Mouse (Mus musculus): Measurements from ENCODE around the gene Lyrm4. TPM values are rescaled to one million over a fixed set of nuclear protein-coding genes. Genes with fewer than 3 reads are reported as not detected.

Gene Lyrm4
- polyA plus RNA-seq, 1 experiment from 2014 or later: 24.8 TPM

DNA sequence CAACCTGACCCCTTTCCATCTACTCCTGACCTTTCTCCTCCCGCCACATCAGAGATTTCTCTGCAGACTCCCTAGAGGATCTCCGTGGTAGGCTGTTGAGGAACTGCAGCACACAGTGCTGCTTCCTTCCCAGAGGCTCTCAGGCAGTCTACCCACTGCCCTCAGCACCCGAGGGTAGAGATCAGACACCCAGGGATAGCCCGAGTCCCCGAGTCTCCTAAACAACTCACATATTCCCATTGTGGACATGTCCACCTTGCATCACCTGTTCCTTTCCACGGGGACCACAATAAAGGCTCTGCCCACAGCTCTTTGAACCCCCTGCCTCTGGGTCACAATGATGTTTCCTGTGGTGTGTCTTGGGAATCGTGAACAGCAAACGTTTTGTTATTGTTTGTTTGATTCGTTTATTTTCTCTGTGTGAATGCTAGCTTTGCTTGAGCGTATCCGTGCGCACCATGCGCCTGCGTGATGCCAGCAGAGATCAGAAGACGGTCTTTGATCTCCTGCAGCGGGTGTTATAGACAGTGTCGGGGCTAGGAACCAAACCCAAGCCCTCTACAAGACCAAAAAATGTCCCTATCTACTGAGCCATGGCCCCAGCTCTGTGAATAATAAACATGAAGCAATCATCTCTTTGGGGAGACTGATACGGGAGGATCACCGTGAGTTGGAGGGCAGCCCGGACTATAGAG lies 170.5 kb downstream of the Lyrm4 start:
- Histone ChIP-seq H3K4me2 (ENCODE audit: low read depth, low read length) (no peak overlapping the region), H3K27ac (replicated peaks; ENCODE audit: low read depth, low read length) (no peak overlapping the region), H3K4me3 (ENCODE audit: low read depth, low read length) (no peak overlapping the region), H3K36me3 (ENCODE audit: control insufficient read depth, insufficient read depth, low read length) (no peaks in the 10 kb centered on the region), H3K27me3 (replicated peaks; ENCODE audit: control insufficient read depth, insufficient read depth, low read length) (no peaks in the 10 kb centered on the region), H3K9ac (ENCODE audit: low read depth, low read length) (no peak overlapping the region), H3K4me1 (ENCODE audit: control insufficient read depth, insufficient read depth, low read length) (no peaks in the 10 kb centered on the region), H3K9me3 (ENCODE audit: control insufficient read depth, low read length) (0 out of 2 replicates have a peak, but pooled peaks cover 5% of the 10 kb centered on the region)
- DNase-seq (ENCODE audit: low spot score): no peak
- ATAC-seq (ENCODE audit: low read depth): no peak
- 68% methylated on average over 20 of the region's 20 CpGs for WGBS

DNA sequence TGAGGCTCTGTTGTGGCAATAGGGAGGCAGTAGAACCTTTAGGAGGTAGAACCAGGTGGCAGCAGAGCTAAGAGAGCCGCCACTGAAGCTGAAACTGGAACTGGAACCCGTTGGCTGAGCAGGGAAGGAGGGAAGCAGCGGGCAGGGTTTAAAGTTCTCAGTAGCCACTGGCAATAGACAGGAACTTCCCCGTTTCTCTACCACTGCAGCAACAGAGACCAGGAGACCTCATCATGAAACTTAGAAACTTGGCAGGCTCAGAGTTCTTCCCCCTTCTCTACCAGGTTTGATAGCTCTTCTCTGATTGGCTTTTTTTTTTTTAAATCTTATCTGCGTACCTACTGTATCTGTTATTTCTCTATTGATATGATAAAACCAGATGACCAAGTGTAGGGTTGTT lies 176.4 kb downstream of the Lyrm4 start:
- Histone ChIP-seq H3K27me3 (replicated peaks; ENCODE audit: control insufficient read depth, insufficient read depth, low read length) (no peaks in the 10 kb centered on the region), H3K9ac (ENCODE audit: low read depth, low read length) (no peak overlapping the region), H3K4me3 (ENCODE audit: low read depth, low read length) (no peak overlapping the region), H3K27ac (replicated peaks; ENCODE audit: low read depth, low read length) (no peak overlapping the region), H3K36me3 (ENCODE audit: control insufficient read depth, insufficient read depth, low read length) (no peaks in the 10 kb centered on the region), H3K9me3 (ENCODE audit: control insufficient read depth, low read length) (no peaks in the 10 kb centered on the region), H3K4me2 (ENCODE audit: low read depth, low read length) (no peak overlapping the region), H3K4me1 (ENCODE audit: control insufficient read depth, insufficient read depth, low read length) (no peaks in the 10 kb centered on the region)
- 84% methylated on average over 5 of the region's 5 CpGs for WGBS
- ATAC-seq (ENCODE audit: low read depth) (no peak), DNase-seq (ENCODE audit: low spot score) (no peak)

DNA sequence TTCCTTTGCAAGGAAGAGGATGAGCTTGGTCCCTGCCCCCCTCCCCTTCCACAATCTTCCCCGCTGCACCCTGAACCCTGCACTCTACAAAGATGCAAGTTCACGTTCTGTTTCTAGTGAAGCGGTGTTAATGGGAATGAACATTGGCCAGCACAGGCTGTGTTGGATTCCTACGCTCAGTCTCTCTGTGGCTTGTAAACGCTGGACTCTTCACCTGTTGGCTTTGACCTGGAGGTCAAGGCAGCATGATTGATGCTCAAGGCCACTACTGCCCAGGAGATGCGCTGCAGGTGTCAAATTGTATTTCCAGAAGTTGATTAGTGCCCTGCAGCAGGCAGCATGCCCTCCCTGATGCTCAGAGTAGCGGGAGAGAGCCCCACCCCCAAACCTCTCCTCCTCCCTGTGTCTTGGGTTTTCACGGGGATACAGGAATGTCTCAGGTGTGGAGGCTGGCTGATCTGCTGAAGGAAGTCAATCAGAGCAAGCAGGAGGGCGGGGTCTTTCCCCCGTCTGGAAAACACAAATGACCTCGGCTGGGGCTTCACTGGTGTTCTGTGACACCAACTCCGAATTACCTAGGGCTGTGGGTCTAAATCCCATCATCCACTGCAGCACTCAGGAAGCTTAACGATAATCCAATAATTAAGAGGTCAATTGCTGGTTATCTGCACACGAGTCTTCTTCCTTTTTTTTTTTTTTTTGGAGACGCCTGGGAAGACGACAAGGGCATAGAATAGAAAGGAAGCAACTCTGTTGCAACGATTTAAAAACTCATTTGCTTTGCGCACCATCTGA lies 177.3 kb downstream of the Lyrm4 start:
- Histone ChIP-seq H3K4me1 (ENCODE audit: control insufficient read depth, insufficient read depth, low read length) (no peaks in the 10 kb centered on the region), H3K27me3 (replicated peaks; ENCODE audit: control insufficient read depth, insufficient read depth, low read length) (no peaks in the 10 kb centered on the region), H3K4me3 (ENCODE audit: low read depth, low read length) (no peak overlapping the region), H3K9me3 (ENCODE audit: control insufficient read depth, low read length) (peaks cover 5% of the 10 kb centered on the region), H3K36me3 (ENCODE audit: control insufficient read depth, insufficient read depth, low read length) (no peaks in the 10 kb centered on the region), H3K9ac (ENCODE audit: low read depth, low read length) (no peak overlapping the region), H3K4me2 (ENCODE audit: low read depth, low read length) (no peak overlapping the region), H3K27ac (replicated peaks; ENCODE audit: low read depth, low read length) (no peak overlapping the region)
- ATAC-seq (ENCODE audit: low read depth): no peak
- no peak for DNase-seq (ENCODE audit: low spot score)
- WGBS: 59% methylated on average over 18 of the region's 18 CpGs

DNA sequence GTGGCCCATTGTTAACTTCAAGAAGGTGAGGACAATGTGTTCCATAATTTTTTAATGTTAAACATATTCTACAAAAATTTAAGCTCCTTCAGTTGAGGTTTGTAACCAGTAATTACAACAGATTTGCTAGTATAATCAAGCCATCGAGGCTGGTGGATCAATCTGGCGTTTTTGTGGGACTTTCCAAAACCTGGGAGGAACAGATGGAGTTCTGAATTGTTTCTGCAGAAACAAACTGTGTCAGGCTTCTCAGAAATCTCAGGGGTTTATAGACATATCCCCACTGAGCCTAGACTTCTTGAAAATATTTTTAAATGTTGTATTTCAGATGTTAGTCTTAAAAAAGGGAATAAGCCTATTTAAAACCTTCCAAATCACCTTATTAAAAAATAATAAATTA lies 179.3 kb downstream of the Lyrm4 start:
- Histone ChIP-seq H3K4me3 (ENCODE audit: low read depth, low read length) (no peak overlapping the region), H3K27me3 (replicated peaks; ENCODE audit: control insufficient read depth, insufficient read depth, low read length) (no peaks in the 10 kb centered on the region), H3K4me2 (ENCODE audit: low read depth, low read length) (no peak overlapping the region), H3K9ac (ENCODE audit: low read depth, low read length) (no peak overlapping the region), H3K27ac (replicated peaks; ENCODE audit: low read depth, low read length) (no peak overlapping the region), H3K4me1 (ENCODE audit: control insufficient read depth, insufficient read depth, low read length) (no peaks in the 10 kb centered on the region), H3K9me3 (ENCODE audit: control insufficient read depth, low read length) (peaks cover 18% of the 10 kb centered on the region), H3K36me3 (ENCODE audit: control insufficient read depth, insufficient read depth, low read length) (no peaks in the 10 kb centered on the region)
- ATAC-seq (ENCODE audit: low read depth) (no peak), DNase-seq (ENCODE audit: low spot score) (no peak)
- 65% methylated on average over 2 of the region's 2 CpGs for WGBS

Other genes with a start within 250 kb of the Lyrm4 start
- 18.6 and 20.0 TPM in 2 replicates for gene Rpp40, start 211.2 kb downstream of the Lyrm4 start, polyA plus RNA-seq (2014; fragmentation: Nextera tagmentation; extraction: Ambion mirVana)
- 0.46 and 1.5 TPM in 2 replicates for gene Ppp1r3g, start 158.7 kb downstream of the Lyrm4 start, polyA plus RNA-seq (2014; fragmentation: Nextera tagmentation; extraction: Ambion mirVana)
- gene Fars2, start 114 bp downstream of the Lyrm4 start, polyA plus RNA-seq (2014; fragmentation: Nextera tagmentation; extraction: Ambion mirVana): 32.5 and 37.8 TPM in 2 replicates

All from embryonic facial prominence, embryonic 14.5 days (tissue).